In genomic region chr11:88412423-88413094, GRCm38 (mm10) we compare ENCODE assay signal across 8 mouse cellular contexts.
DNase-seq lines count a peak whose midpoint lies in the region; ATAC-seq and TF ChIP-seq lines count a peak whose summit lies in the region.

No protein-coding gene starts in this region.

- H3K27ac ChIP-seq in limb, embryonic 12.5 days, result no peak overlapping the region
- H3K27ac ChIP-seq in midbrain, postnatal 0 days (ENCODE audit: low read depth, low read length), result no peak overlapping the region
- H3K27ac ChIP-seq in testis, adult 2 months (ENCODE audit: control insufficient read depth, insufficient read depth, low read depth, low read length), result no peak overlapping the region

- TF ChIP-seq POLR2A in testis, adult 2 months (IDR thresholded peaks at IDR 0.05; ENCODE audit: control insufficient read depth, low read depth, low read length), result no peak

- no peak overlapping the region for H3K9ac ChIP-seq in limb, embryonic 12.5 days (replicated peaks)
- H3K9ac ChIP-seq in midbrain, postnatal 0 days (replicated peaks; ENCODE audit: low read length, poor library complexity, severe bottlenecking), result no peak overlapping the region

- ATAC-seq in limb, embryonic 12.5 days (ENCODE audit: insufficient number of reproducible peaks, insufficient read depth, low FRiP score, low TSS enrichment, low read depth), result peak; percentile 68; the same call in 1 of the 2 replicates
- ATAC-seq in midbrain, postnatal 0 days (ENCODE audit: low FRiP score), result 0 out of 2 replicates have a peak, but pooled peaks have one; percentile 71

- no peaks in the 10 kb centered on the region for H3K9me3 ChIP-seq in limb, embryonic 12.5 days
- H3K9me3 ChIP-seq in midbrain, postnatal 0 days (ENCODE audit: low read length), result no peaks in the 10 kb centered on the region

- peak; percentile 28 for DNase-seq in urinary bladder, postnatal 10 days (ENCODE audit: low spot score)
- no peak for DNase-seq in urinary bladder, adult 18-20 months (ENCODE audit: low spot score in 2 of 2)
- peak; percentile 92 for DNase-seq in embryo, embryonic 10 days (ENCODE audit: low spot score)
- peak; percentile 31 for DNase-seq in gastrocnemius, postnatal 25 days
- DNase-seq in kidney, adult 18-20 months, result peak; percentile 73
- DNase-seq in midbrain, postnatal 0 days (ENCODE audit: low spot score), result peak; percentile 86

- no peaks in the 10 kb centered on the region for H3K27me3 ChIP-seq in limb, embryonic 12.5 days
- H3K27me3 ChIP-seq in midbrain, postnatal 0 days (ENCODE audit: insufficient read depth, low read length), result no peaks in the 10 kb centered on the region
- no peaks in the 10 kb centered on the region for H3K27me3 ChIP-seq in testis, adult 2 months (ENCODE audit: control insufficient read depth, insufficient read depth, low read length)

- H3K4me3 ChIP-seq in limb, embryonic 12.5 days (replicated peaks), result no peak overlapping the region
- no peak overlapping the region for H3K4me3 ChIP-seq in midbrain, postnatal 0 days (ENCODE audit: low read depth, low read length)
- H3K4me3 ChIP-seq in testis, adult 2 months (ENCODE audit: control insufficient read depth, low read depth, low read length), result no peak overlapping the region

- peak; percentile 89 for TF ChIP-seq CTCF in midbrain, postnatal 0 days (IDR thresholded peaks at IDR 0.05)
- peak; percentile 67; the same call in 1 of the 2 replicates for TF ChIP-seq CTCF in testis, adult 2 months (IDR thresholded peaks at IDR 0.05; ENCODE audit: control insufficient read depth, insufficient read depth, insufficient replicate concordance, low read depth, low read length)

- peaks cover 30% of the 10 kb centered on the region for H3K4me1 ChIP-seq in limb, embryonic 12.5 days (replicated peaks)
- peaks cover 17% of the 10 kb centered on the region; the same call in 1 of the 2 replicates for H3K4me1 ChIP-seq in midbrain, postnatal 0 days (ENCODE audit: insufficient read depth, low read length)
- no peaks in the 10 kb centered on the region for H3K4me1 ChIP-seq in testis, adult 2 months (ENCODE audit: control insufficient read depth, insufficient read depth, low read length)

- H3K36me3 ChIP-seq in limb, embryonic 12.5 days, result peaks cover 22% of the 10 kb centered on the region; the same call in 1 of the 2 replicates
- H3K36me3 ChIP-seq in midbrain, postnatal 0 days (ENCODE audit: insufficient read depth, low read length), result no peaks in the 10 kb centered on the region
- H3K36me3 ChIP-seq in testis, adult 2 months (ENCODE audit: control insufficient read depth, insufficient read depth, low read length), result no peaks in the 10 kb centered on the region

- no peak overlapping the region for H3K4me2 ChIP-seq in limb, embryonic 12.5 days
- H3K4me2 ChIP-seq in midbrain, postnatal 0 days (ENCODE audit: low read depth, low read length, poor library complexity, severe bottlenecking), result no peak overlapping the region

- 45% methylated on average over 5 of the region's 5 CpGs for WGBS in limb, embryonic 12.5 days
- 24% methylated on average over 5 of the region's 5 CpGs for WGBS in midbrain, postnatal 0 days

Comparison
In these comparisons a context has a peak if more than half of its experiments do, and no peak if none do; other contexts are left out.
1. DNase-seq: peak in urinary bladder, postnatal 10 days (single experiment), embryo, embryonic 10 days (single experiment), gastrocnemius, postnatal 25 days (single experiment), kidney, adult 18-20 months (single experiment) and midbrain, postnatal 0 days (single experiment); none in urinary bladder, adult 18-20 months (0 of 2).